10 mouse cellular contexts compared by ENCODE assay signal in genomic region chr1:83631798-83632197, GRCm38 (mm10).
DNase-seq lines count a peak whose midpoint lies in the region; ATAC-seq lines count a peak whose summit lies in the region.
"Had no signal": no experiment of that assay in that cellular context is flagged by ENCODE, and none has a peak within 500 bp of the region (broad histone marks: within the 10 kb centered on the region; RNA-seq: fewer than 3 reads in every experiment).

No protein-coding gene starts in this region.

- no peak overlapping the region for H3K9ac ChIP-seq in limb, embryonic 12.5 days (replicated peaks)
- no peak overlapping the region for H3K9ac ChIP-seq in liver, embryonic 12.5 days
- H3K9ac ChIP-seq: lung, embryonic 15.5 days had no signal

- no peaks in the 10 kb centered on the region for H3K36me3 ChIP-seq in limb, embryonic 12.5 days
- H3K36me3 ChIP-seq in limb, embryonic 10.5 days = no peaks in the 10 kb centered on the region
- H3K36me3 ChIP-seq in liver, embryonic 12.5 days = no peaks in the 10 kb centered on the region
- H3K36me3 ChIP-seq: lung, embryonic 15.5 days had no signal

- H3K27me3 ChIP-seq in limb, embryonic 12.5 days = no peaks in the 10 kb centered on the region
- no peaks in the 10 kb centered on the region for H3K27me3 ChIP-seq in limb, embryonic 10.5 days (ENCODE audit: low read depth, poor library complexity, severe bottlenecking)
- H3K27me3 ChIP-seq in liver, embryonic 12.5 days (replicated peaks) = no peaks in the 10 kb centered on the region
- H3K27me3 ChIP-seq: lung, embryonic 15.5 days had no signal

- DNase-seq in limb, embryonic 10.5 days (ENCODE audit: low spot score) = no peak
- DNase-seq in cerebellum, postnatal 14 days = peak; percentile 54 to 64
- DNase-seq in layer of hippocampus, postnatal 10 days (ENCODE audit: low spot score in 2 of 2) = peak; percentile 47 to 65
- DNase-seq in right cerebral cortex, adult 18-20 months = peak; percentile 21
- no peak for DNase-seq in gastrocnemius, postnatal 25 days
- no peak for DNase-seq in kidney, postnatal 14 days

- ATAC-seq in limb, embryonic 12.5 days (ENCODE audit: insufficient number of reproducible peaks, insufficient read depth, low FRiP score, low TSS enrichment, low read depth) = peak; percentile 20; the same call in 1 of the 2 replicates
- no peak for ATAC-seq in liver, embryonic 12.5 days
- ATAC-seq: inflammation-experienced regulatory T-cells, adult 6 months had no signal

- no peak overlapping the region for H3K4me3 ChIP-seq in limb, embryonic 12.5 days (replicated peaks)
- H3K4me3 ChIP-seq in limb, embryonic 10.5 days = no peak overlapping the region
- H3K4me3 ChIP-seq in liver, embryonic 12.5 days = no peak overlapping the region
- H3K4me3 ChIP-seq: lung, embryonic 15.5 days had no signal

- WGBS in limb, embryonic 12.5 days = 49% methylated on average over 4 of the region's 4 CpGs
- 76% methylated on average over 4 of the region's 4 CpGs for WGBS in limb, embryonic 10.5 days
- WGBS in liver, embryonic 12.5 days (ENCODE audit: insufficient replicate concordance) = 52% methylated on average over 4 of the region's 4 CpGs

- H3K4me2 ChIP-seq in limb, embryonic 12.5 days = no peak overlapping the region
- no peak overlapping the region for H3K4me2 ChIP-seq in liver, embryonic 12.5 days
- H3K4me2 ChIP-seq: lung, embryonic 15.5 days had no signal

- H3K4me1 ChIP-seq in limb, embryonic 12.5 days (replicated peaks) = no peaks in the 10 kb centered on the region
- H3K4me1 ChIP-seq in limb, embryonic 10.5 days = no peaks in the 10 kb centered on the region
- no peaks in the 10 kb centered on the region for H3K4me1 ChIP-seq in liver, embryonic 12.5 days
- H3K4me1 ChIP-seq: lung, embryonic 15.5 days had no signal

- H3K9me3 ChIP-seq in limb, embryonic 12.5 days = no peaks in the 10 kb centered on the region
- no peaks in the 10 kb centered on the region for H3K9me3 ChIP-seq in limb, embryonic 10.5 days (replicated peaks)
- H3K9me3 ChIP-seq in liver, embryonic 12.5 days (replicated peaks) = no peaks in the 10 kb centered on the region
- H3K9me3 ChIP-seq: lung, embryonic 15.5 days had no signal

- no peak overlapping the region for H3K27ac ChIP-seq in limb, embryonic 12.5 days
- H3K27ac ChIP-seq in limb, embryonic 10.5 days = no peak overlapping the region
- no peak overlapping the region for H3K27ac ChIP-seq in liver, embryonic 12.5 days
- H3K27ac ChIP-seq: lung, embryonic 15.5 days had no signal

Comparison
In these comparisons a context has a peak if more than half of its experiments do, and no peak if none do; other contexts are left out.
1. DNase-seq: peak in cerebellum, postnatal 14 days (2 of 2), layer of hippocampus, postnatal 10 days (2 of 2) and right cerebral cortex, adult 18-20 months (single experiment); none in limb, embryonic 10.5 days (single experiment), gastrocnemius, postnatal 25 days (single experiment) and kidney, postnatal 14 days (single experiment).